Mouse (Mus musculus) granulocyte monocyte progenitor cell, adult 5-6 weeks (primary cell): ENCODE measurements around the gene Gm28051. TPM values are rescaled to one million over a fixed set of nuclear protein-coding genes. Genes with fewer than 3 reads are reported as not detected.

ENCODE experiments used
- ATAC-seq: replicated peaks from 2 replicates; pipeline ENCODE4 v1.8.0; 2016; ENCODE audit warnings: mild to moderate bottlenecking, moderate TSS enrichment, inconsistent platforms; ENCODE audit not compliant: poor library complexity, severe bottlenecking
- total RNA-seq, 2 experiments: library from RNA; stranded (forward) in 1 of 2; stranded (reverse) in 1 of 2; fragments of 200-712, 200-1000 nt in 1 of 2; fragments of >200 nt in 1 of 2; fragmentation: Nextera tagmentation in 1 of 2; gene quantifications; 2 replicates each; pipeline ENCODE4 v1.2.3; 2014 to 2017

Gene Gm28051
- total RNA-seq, 2 experiments from 2014 or later: not detected

- ATAC-seq: peak; percentile 26
These were observed 62.0 kb downstream of the Gm28051 start for GRCm38 (mm10) chr12:102695369-102696239.

GRCm38 (mm10) chr12:102691761-102692160, 65.8 kb downstream of the Gm28051 start:
- ATAC-seq: no peak

GRCm38 (mm10) chr12:102691180-102691579, 66.4 kb downstream of the Gm28051 start:
- peak; percentile 17; the same call in 1 of the 2 replicates for ATAC-seq

- peak; percentile 87 for ATAC-seq
These were observed 67.6 kb downstream of the Gm28051 start for GRCm38 (mm10) chr12:102689773-102690563.

DNA sequence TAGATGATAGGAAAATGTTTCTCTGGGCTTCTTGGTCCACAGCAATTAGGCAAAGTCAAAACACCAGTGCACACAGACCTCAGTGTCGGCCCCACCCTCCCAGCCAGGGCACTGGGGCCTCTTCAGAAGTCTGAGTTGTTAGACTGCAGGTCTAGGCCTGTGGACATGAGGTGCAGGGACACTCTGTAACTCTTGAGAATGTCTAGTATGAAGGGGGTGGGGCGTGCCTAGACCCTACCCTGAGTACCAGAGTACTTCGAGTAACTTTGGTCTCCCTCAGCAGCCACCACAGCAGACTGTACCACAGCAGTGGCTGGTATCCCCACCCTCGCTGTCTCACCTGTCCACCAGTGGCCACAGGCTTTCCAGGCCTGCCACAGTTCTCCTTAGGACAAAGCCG, 71.2 kb downstream of the Gm28051 start:
- ATAC-seq: no peak

- ATAC-seq: no peak
These were observed 72.0 kb downstream of the Gm28051 start for GRCm38 (mm10) chr12:102685523-102685931.

DNA sequence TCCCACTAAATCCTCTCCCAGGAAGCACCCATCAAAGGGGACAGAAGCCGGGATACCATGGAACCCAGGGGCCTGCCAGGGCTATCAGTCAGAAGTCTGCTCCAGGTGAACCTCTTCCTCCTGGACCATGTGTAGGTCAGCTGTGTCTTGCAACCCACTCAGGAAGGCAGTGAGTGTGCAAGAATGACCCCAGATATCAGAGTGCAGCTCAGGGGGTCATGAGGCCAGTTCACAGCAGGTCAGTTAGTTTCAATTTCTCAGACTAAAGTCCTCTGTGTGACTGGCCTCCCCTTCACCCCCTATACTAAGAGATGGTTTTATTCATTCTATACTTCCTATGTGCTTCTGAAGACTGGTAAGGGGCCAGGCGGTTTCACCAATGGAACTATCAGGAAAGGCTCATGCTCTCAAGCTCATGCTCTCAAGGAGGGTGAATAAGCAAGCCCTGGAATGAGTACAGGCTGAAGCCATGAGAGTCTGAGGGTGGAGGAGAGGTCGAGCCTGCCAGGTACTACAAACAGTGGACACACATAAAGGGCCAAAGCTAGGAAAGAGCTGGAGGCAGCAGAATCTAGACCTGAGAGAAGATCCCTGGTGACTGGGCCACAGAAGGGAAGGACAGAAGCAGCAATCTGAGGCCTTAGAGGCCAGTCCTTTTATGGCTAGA, 72.7 kb downstream of the Gm28051 start:
- no peak for ATAC-seq

GRCm38 (mm10) chr12:102683979-102684378, 73.6 kb downstream of the Gm28051 start:
- ATAC-seq: no peak

DNA sequence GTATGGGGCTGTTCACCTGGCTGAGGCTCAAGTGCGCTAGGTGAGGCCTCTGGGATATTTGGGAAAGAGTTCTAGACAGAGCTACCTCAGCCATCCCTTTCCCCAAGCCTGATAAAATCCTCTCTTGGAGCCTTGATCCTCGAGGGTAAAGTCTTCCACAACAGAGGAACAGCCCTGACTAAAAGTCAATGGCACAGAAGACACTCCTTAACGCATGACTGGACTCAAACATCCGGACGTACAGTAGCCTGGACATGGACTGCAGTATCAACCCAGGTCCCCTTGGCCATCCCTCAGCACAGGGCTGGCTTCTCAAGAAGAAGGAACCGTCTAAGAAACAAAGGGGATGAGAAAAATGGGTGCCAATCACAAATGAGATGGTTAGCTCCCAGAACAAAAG, 74.1 kb downstream of the Gm28051 start:
- ATAC-seq: no peak

DNA sequence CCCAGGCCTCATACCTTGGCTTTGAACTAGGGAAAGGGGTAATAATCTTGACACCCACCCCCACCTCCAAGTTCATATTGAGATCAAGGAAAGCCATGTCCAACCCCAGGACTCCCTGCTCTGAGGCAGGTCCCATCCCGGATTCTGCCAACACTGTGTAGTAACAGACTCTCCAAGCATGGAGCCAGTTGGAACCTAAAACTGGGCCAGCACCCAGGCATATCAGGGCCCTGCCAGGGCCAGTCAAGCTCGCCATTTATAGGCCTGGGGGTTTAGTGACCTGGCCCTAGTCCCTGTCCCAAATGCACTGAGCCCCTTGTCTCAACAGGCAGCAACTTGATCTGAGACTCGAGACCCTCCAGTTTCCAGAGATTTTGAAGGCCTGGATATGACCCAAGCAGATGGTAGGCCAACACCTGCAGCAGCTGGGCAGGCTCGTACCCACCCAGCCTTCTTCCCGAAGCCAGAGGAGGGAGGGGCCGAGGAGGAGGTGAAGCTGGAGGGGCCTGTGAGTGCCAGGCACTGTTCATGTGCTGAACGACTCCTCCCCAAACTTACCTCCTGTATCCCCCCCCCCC, 74.8 kb downstream of the Gm28051 start:
- ATAC-seq: no peak

DNA sequence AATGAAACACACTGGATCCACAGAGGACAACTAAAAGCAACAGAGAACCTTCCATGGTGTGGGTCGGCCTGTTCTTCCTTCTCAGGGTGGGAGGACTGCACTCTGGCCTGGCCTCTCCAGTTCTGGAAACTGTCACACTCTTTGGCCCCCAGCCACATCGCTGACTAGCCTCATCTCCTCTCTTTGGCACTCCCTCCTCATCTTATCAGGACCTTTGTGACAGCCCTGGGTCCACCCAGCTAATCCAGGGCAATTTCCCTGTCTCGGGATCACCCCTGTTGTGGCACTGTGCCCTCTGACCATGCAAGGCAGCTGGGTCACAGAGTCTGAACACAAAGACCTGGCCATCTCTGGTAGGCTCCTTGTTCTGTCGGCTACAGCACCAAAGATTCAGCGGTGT, 75.5 kb downstream of the Gm28051 start:
- no peak for ATAC-seq

DNA sequence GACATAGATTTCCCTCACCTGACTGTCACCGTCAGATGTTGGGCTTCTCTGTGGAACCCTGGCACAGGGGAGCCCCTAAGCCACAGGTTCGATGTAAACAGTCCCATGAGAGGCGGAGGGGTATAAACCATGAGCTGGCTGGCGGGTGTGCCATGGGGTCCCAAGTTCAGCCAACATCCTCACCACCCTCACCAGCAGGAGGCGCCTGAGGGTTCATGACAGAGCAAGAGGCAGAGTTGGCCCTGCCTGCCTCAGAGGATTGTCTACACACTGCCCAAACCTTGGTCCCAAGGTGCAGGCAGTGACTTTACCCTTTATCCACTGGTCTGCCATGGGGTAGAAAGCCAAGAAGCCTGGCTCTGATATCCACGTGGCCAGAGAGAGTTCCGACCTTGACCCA, 76.0 kb downstream of the Gm28051 start:
- ATAC-seq: peak; percentile 55

- no peak for ATAC-seq
These were observed 78.7 kb downstream of the Gm28051 start for GRCm38 (mm10) chr12:102678820-102679219.

GRCm38 (mm10) chr12:102677089-102677488, 80.5 kb downstream of the Gm28051 start:
- ATAC-seq: no peak

- peak; percentile 26; the same call in 1 of the 2 replicates for ATAC-seq
These were observed 83.0 kb downstream of the Gm28051 start for GRCm38 (mm10) chr12:102674556-102674955.

GRCm38 (mm10) chr12:102674123-102674522, 83.4 kb downstream of the Gm28051 start:
- 0 out of 2 replicates have a peak, but pooled peaks have one; percentile 12 for ATAC-seq

DNA sequence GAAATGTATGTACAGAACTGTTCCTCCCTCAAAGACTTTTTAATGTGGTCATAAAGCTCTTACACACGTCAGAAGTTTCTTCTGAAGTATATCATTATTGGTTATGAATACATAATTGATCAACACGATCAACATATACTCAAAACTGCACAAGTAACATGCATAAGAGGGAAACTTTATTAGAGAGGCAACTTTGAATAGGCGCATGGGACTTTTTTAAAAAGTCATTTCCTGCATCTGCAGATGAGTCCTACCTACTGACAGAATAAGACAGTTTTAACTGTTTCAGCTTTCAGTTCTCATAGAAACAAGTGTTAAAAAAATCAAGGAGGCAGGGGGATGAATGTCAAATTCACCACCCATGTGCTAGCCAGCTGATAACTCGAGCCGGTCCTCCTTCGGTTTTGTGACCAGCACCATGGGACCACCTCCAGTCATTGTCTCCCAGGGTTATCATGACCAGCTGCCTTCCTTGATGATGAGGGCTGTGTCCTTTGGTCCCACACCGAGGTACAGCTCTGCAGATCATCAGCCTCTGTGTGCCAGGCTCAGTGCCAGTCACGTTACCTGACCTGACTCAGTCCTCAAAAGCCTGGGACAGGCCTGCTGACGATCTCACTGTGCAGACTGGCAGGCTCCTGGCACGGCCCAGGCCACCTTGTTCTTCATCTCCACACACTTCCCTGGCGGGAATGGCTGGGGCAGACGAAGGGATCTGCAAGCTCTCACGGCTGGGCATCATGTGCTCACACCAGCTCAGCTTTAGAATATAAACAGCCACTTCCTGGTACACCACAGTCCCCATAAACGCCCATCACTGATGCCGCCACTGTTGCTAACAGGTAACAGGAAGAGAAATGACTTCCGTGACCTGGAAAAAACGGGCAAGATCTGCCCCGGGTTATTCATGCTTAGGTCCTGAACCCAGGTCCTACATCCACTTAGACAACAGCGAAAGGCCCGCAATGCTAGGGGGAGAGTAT, 84.4 kb downstream of the Gm28051 start:
- no peak for ATAC-seq

DNA sequence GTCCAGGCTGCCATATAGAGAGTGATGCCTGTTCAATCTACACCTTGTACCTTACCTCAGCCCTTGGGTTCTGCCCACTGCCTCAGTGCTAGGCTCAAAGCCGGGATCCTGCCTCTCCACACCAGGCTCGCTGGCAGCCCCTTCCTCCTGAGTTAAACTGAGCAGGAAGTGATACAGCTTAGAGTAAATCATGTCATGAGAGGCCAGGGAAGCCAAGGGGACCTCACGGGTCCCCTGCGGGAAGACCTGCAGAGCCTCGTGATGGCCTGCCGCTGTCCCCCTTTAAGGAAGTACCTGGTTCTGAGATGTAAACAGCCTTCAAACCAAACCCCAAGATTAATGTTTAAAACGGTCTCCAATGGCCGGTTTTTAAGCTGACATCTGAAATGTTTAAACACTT, 85.4 kb downstream of the Gm28051 start:
- peak; percentile 41 for ATAC-seq

- ATAC-seq: 0 out of 2 replicates have a peak, but pooled peaks have one; percentile 31
These were observed 86.7 kb downstream of the Gm28051 start for GRCm38 (mm10) chr12:102670848-102671247.
